Mouse (Mus musculus) hindbrain, embryonic 10.5 days (tissue): Measurements from ENCODE around the gene Smug1. TPM values are rescaled to one million over a fixed set of nuclear protein-coding genes. Genes with fewer than 3 reads are reported as not detected.

Source experiments
- DNase-seq: peaks from one replicate; pipeline ENCODE4 v3.0.0-alpha.2; 2017; ENCODE audit warnings: low spot score
- H3K27ac ChIP-seq: fragments of 300-500 bp; sonication (generic); 2 replicates; pipeline ENCODE4 v1.5.1; 2016; ENCODE audit warnings: mild to moderate bottlenecking, moderate library complexity
- H3K27me3 ChIP-seq: fragments of 300-500 bp; sonication (generic); 2 replicates; pipeline ENCODE4 v1.6.1; 2016; ENCODE audit warnings: mild to moderate bottlenecking; ENCODE audit not compliant: poor library complexity, insufficient read depth, severe bottlenecking
- H3K36me3 ChIP-seq: fragments of 300-500 bp; sonication (generic); 2 replicates; pipeline ENCODE4 v1.6.1; 2016; ENCODE audit warnings: mild to moderate bottlenecking, moderate library complexity
- H3K4me1 ChIP-seq: fragments of 300-500 bp; sonication (generic); replicated peaks from 2 replicates; pipeline ENCODE4 v1.6.1; 2016; ENCODE audit warnings: mild to moderate bottlenecking
- H3K4me3 ChIP-seq: fragments of 300-500 bp; sonication (generic); 2 replicates; pipeline ENCODE4 v1.5.1; 2016; ENCODE audit warnings: mild to moderate bottlenecking, moderate library complexity
- H3K9me3 ChIP-seq: fragments of 300-500 bp; sonication (generic); 2 replicates; pipeline ENCODE4 v1.6.1; 2016; ENCODE audit warnings: mild to moderate bottlenecking, moderate library complexity
- WGBS: fragments of 180-500 bp; shearing (Covaris S2); methylation state at CpG from one replicate; pipeline ENCODE4 v1.1.7; 2016; 5-methylcytosine and 5-hydroxymethylcytosine counted together
- polyA plus RNA-seq: library from polyadenylated mRNA; unstranded; fragments of >200 nt; fragmentation: Nextera tagmentation; extraction: Ambion mirVana; gene quantifications from 2 replicates; pipeline ENCODE4 v1.2.1, GENCODE M21; 2016

Gene Smug1
- 24.3 TPM in 2 replicates for polyA plus RNA-seq

DNA sequence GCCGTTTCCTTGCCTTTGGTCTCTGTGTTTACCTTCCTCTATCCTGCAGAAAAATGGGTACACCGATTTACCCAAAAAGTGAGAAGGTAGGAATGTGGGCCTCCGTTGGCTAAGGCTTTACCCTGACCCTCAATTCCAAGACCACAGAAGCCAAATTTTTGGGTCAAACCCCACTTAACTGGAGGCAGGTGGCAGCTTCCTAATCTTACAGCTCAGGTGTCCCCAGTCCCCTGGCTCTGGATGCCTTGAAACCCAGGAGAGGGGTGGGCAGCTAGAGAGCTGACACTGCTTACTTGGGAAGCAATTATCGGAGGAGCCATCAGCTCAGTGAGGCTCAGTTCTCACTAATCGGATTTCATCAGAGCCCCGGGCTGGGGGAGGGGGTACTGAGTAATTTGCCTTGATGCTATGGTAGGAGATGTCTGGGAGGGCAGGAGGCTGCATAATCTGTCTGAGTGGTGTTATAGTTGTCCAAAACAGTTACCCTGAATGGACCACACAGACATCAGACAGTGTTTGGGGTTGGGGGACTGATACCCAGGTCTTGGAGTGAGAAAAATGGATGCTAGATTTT, at the start of gene Smug1:
Smug1 (minus strand) TSS at position 51 of the 574 bp plus-strand sequence.
- Histone ChIP-seq H3K27me3 (peaks cover 81% of the 10 kb centered on the region), H3K4me3 (no peak within 1 kb of the TSS), H3K36me3 (no peaks in the 10 kb centered on the region), H3K4me1 (peaks cover 75% of the 10 kb centered on the region), H3K27ac (no peak within 1 kb of the TSS), H3K9me3 (no peaks in the 10 kb centered on the region)
- WGBS: 38% methylated on average over 6 of the region's 6 CpGs
- no peak for DNase-seq

DNA sequence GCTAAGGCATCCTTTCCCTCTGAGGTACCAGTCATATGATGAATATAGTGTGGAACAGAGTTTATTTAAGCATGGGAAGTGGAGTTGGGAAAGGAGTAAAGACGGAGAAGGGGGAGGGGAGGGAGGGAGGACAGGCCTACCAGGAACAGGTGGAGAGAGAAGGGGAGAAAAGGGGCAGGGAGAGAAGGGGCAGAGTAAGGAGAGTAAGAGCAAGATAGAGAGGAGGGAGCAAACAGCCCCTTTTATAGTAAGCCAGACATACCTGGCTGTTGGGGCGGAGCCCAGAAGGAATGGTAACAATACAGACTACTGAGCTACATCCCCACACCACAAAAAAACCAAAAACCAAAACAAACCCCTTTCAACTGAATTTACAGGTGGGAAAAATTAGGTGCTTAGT, 49.2 kb upstream of the Smug1 start:
- DNase-seq: peak; percentile 3
- peaks cover 40% of the 10 kb centered on the region for H3K4me1 ChIP-seq
- H3K27me3 ChIP-seq: no peaks in the 10 kb centered on the region
- no peaks in the 10 kb centered on the region for H3K9me3 ChIP-seq
- WGBS: 24% methylated on average over 2 of the region's 2 CpGs
- peak overlapping the region; percentile 50 for H3K4me3 ChIP-seq
- H3K36me3 ChIP-seq: peaks cover 38% of the 10 kb centered on the region
- peak overlapping the region; percentile 89 for H3K27ac ChIP-seq

DNA sequence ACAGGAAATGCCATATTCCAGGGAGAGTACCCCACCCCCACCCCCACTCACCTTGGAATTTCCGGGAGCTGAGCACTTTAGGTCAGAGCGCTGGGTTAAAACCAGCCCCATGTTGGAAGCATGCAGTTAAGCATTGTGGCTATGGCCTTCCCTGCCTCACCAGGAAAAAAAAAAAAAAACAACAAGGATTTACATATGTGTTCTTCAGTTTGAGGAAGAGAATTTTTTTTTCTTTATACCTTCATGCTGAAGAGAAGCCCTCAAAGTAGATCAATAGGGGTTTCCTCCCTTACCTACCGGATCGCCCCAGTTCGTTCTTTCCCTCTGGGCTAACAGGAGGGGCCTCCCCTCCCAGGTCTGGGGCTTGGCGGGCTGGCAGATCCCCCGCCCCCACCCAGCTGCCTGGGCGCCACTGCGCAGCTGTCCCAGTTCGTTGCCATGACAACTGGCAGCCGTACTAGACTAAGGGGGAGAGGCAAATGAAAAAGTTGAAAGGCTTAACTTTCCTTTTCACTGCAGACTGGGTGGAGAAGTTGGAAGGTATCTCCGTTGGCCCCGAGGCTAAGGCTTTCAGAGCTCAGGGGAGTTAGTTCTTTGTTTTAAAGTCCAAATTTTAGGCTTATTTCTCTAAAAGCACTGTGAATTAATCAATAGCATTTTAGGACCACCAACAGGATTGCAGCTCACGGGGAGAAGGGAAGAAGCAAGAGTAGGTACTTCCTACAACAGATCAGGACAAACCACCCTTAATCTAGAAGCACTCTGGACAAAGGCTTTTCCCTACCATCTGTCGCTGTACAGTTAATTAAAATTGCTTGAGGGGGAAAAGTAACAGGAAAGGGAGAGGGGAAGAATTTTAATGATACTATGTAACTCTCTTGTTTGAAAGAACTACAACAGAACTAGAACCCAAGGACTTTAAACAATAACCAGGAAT, 48.3 kb upstream of the Smug1 start:
- DNase-seq: peak; percentile 93
- Histone ChIP-seq H3K9me3 (no peaks in the 10 kb centered on the region), H3K27ac (peak overlapping the region; percentile 89), H3K36me3 (peaks cover 40% of the 10 kb centered on the region), H3K4me1 (peaks cover 40% of the 10 kb centered on the region), H3K27me3 (no peaks in the 10 kb centered on the region), H3K4me3 (peak overlapping the region; percentile 50)
- WGBS: under 1% methylated on average over 15 of the region's 15 CpGs

DNA sequence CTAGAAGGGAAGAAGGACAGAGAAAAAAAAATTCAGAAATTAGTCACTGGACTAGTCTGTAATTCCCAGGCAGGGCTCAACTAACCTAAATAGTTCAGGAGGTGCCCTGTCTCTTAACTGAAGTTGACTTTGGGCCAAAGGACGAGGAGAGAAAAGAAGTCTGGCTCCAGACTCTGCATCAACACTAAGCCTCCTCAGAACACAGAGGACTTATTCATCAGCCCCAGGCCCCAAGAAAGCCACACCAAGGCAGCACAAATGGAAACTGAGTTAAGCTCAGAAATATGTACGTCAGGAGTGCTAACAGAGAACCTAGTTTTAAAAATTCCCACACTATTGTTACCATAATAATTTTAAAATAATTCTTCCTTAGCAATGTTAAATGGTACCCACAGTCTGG, 47.3 kb upstream of the Smug1 start:
- peaks cover 44% of the 10 kb centered on the region for H3K36me3 ChIP-seq
- H3K4me3 ChIP-seq: peak overlapping the region; percentile 50
- peaks cover 40% of the 10 kb centered on the region for H3K4me1 ChIP-seq
- H3K27me3 ChIP-seq: no peaks in the 10 kb centered on the region
- H3K9me3 ChIP-seq: no peaks in the 10 kb centered on the region
- H3K27ac ChIP-seq: peak overlapping the region; percentile 89
- 37% methylated on average over 2 of the region's 2 CpGs for WGBS
- DNase-seq: peak; percentile 5

DNA sequence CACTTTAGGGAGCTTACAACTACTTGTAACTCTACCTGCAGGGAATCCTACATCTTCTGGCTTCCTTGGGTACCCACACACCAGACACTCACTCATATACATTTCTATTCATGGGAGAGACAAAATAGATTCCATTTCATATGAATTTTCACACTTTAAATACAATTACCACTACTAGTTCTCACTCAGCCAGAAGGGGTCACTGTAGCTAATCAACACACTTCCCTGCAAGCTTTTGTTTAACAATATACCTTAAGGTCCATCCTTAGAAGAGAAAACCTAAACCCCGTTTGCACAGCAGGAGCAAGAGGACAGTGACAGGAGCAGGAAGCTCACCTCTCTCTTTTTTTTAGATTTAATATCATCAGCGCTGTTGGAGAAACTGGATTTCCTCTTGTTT, 38.3 kb upstream of the Smug1 start:
- Histone ChIP-seq H3K4me1 (no peaks in the 10 kb centered on the region), H3K36me3 (peaks cover 100% of the 10 kb centered on the region), H3K4me3 (no peak overlapping the region), H3K27me3 (no peaks in the 10 kb centered on the region), H3K9me3 (no peaks in the 10 kb centered on the region), H3K27ac (no peak overlapping the region)
- DNase-seq: no peak
- WGBS: 76% methylated on average over 2 of the region's 2 CpGs

DNA sequence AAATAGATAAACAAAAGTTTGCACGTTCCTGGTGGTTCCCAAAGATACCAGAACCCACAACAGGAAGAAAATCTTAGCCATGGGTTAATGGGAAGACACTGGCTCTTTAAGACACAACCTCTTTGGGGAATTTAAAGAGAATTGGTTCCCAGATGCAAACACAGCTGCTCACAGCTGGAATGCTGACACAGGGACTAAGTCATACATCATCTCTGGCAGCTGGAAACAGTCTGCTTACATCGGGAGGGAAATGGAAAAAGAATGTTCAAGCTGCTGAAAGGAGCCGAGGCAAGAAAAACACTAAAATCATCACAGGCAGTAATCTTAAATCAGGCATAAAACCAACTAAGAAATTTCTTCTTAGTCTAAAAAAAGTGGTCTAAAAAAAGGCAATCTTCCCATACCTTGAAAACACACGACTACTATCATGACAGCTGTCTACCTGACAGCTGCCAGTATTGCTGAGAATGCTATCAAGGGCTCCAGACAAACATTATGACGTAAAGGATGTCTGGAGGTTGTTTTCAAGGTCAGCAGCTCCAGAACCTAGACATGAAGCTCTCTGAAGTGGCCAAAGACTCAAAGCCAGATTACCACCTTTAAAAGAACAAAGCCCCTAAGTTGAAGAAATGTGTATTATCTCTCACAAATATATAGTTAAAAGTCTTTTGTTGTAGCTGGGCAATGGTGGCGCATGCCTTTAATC, 35.3 kb upstream of the Smug1 start:
- peaks cover 100% of the 10 kb centered on the region for H3K36me3 ChIP-seq
- H3K27ac ChIP-seq: no peak overlapping the region
- no peaks in the 10 kb centered on the region for H3K4me1 ChIP-seq
- H3K4me3 ChIP-seq: no peak overlapping the region
- H3K9me3 ChIP-seq: no peaks in the 10 kb centered on the region
- 72% methylated on average over 6 of the region's 6 CpGs for WGBS
- DNase-seq: no peak
- no peaks in the 10 kb centered on the region for H3K27me3 ChIP-seq

DNA sequence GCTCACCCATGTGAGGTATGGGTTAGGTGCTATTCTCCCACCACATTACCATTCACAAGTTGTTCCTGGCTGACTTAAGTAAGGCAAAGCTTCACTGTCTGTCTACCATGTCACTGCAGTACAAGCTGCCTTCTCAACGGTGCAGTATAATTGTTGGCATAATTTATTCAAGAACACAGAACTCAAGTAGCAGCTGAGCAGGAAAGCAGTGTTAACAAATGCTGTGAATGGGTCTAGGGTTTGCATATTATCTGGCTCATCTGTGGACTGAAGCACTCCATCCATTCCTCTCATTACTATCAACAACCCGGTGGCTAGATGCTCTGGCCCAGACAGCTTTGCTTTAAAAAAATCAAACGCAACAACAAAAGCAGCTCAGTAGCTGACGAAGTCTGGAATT, 30.9 kb upstream of the Smug1 start:
- H3K9me3 ChIP-seq: no peaks in the 10 kb centered on the region
- H3K36me3 ChIP-seq: peaks cover 100% of the 10 kb centered on the region
- 94% methylated on average over 4 of the region's 4 CpGs for WGBS
- no peaks in the 10 kb centered on the region for H3K4me1 ChIP-seq
- no peak for DNase-seq
- H3K27me3 ChIP-seq: no peaks in the 10 kb centered on the region
- no peak overlapping the region for H3K4me3 ChIP-seq
- no peak overlapping the region for H3K27ac ChIP-seq

DNA sequence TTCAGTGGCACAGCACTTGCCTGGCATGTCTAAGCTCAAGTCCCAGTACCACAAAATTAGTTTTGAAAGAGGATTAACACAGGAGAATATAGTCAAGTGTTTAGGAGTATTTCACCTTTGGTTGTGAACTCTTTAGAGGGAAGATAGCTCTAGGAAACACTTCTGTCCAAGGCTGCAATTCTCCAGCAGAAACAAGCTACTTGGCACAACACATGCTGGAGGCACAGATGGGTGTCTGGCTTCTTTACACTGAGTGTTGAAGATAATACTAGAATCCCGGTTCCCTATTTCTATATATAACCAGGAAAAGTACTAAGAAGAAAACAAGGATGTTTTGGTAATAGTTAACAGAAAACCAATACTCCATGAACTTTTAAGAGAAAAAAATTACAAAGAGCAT, 29.9 kb upstream of the Smug1 start:
- Histone ChIP-seq H3K27me3 (no peaks in the 10 kb centered on the region), H3K9me3 (no peaks in the 10 kb centered on the region), H3K36me3 (peaks cover 100% of the 10 kb centered on the region), H3K27ac (no peak overlapping the region), H3K4me1 (no peaks in the 10 kb centered on the region), H3K4me3 (no peak overlapping the region)
- WGBS: 89% methylated on average over 1 of the region's 1 CpGs
- no peak for DNase-seq

DNA sequence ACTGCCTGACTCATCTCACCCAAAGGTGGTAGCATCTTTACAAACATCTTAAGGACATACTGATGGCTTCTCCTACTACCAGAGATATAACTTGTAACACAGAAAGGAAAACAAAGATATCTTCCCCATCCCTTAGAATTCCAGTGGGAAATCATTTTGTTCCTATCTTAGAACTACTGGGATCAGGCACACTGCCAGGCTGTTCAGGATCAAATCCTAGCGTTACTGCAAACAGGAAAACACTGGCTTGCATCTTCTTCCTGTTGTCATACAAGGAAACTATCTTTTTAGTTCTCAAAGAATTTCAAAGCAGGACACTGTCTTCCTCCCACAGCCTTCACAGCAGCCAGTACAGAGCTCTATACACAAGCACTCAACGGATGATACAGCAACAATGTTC, 26.7 kb upstream of the Smug1 start:
- Histone ChIP-seq H3K9me3 (no peaks in the 10 kb centered on the region), H3K36me3 (peaks cover 95% of the 10 kb centered on the region), H3K4me3 (no peak overlapping the region), H3K27me3 (no peaks in the 10 kb centered on the region), H3K27ac (no peak overlapping the region), H3K4me1 (no peaks in the 10 kb centered on the region)
- 86% methylated on average over 2 of the region's 2 CpGs for WGBS
- no peak for DNase-seq

DNA sequence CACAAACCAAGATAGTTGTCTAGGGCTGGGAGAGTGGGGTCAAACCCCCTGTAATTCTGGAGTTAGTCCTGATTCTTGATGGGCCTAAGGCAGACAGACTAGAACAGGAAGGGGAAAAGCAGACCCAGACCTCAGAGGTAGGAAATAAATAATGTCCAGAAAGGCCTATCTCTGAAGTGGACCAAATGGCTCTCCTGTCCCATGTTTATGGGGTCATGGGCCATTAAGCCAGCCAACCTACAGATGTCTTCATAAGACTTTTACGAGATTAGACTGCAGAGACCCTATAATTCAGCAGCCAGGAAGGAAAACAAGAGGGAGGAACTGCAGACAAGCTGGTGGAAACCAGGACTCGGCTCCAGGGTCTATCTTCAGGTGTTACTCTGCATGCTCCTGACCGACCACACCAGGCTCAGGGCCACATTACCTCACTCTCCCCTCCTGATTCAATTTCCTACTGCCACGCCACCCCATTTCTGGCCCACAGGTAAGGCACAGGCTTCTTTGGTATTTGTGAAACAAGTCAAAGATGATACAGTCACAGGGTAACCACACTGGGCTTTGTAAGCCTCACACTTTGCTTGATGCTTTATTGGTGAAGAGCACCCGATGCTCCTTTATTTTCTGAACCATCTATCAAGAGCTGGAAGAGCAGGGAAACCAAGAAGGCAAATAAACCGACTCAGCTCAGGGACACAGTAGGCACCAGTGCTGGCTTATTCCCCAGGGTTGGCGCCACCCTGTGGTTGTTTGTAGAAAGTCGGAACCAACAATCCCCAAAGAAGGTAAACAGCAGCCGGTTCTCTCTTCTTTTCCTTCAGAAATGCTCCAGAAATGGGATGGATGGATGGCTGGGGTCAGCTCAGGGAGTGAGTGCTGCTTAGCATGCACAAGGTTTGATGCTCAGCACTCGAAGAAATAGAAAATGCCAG, 23.9 kb upstream of the Smug1 start:
- peaks cover 2% of the 10 kb centered on the region; the same call in 1 of the 2 replicates for H3K27me3 ChIP-seq
- WGBS: 68% methylated on average over 10 of the region's 10 CpGs
- no peak overlapping the region for H3K4me3 ChIP-seq
- H3K4me1 ChIP-seq: no peaks in the 10 kb centered on the region
- H3K27ac ChIP-seq: no peak overlapping the region
- DNase-seq: no peak
- no peaks in the 10 kb centered on the region for H3K9me3 ChIP-seq
- H3K36me3 ChIP-seq: peaks cover 68% of the 10 kb centered on the region

DNA sequence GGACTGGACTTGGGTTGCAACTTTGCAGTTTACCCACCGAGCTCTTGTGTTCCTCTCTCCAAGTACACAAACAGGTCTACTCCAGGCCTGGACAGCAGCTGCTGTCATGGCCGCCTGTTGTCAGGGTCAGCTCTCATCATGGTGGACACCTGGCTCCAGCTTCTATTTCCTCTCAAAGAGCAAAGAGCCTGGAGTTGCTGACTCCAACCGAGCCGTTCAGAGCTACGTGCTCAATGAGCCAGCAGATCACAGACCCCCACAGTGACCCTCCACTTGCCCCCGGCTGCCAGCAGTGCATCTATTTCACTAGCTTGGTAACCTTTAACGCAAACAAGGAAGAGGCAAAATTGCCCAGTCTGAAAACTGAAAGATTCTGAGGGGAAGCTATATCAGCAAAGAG, 23.2 kb upstream of the Smug1 start:
- no peak for DNase-seq
- peaks cover 61% of the 10 kb centered on the region for H3K36me3 ChIP-seq
- H3K9me3 ChIP-seq: no peaks in the 10 kb centered on the region
- WGBS: 86% methylated on average over 7 of the region's 7 CpGs
- no peak overlapping the region for H3K27ac ChIP-seq
- H3K4me1 ChIP-seq: no peaks in the 10 kb centered on the region
- no peak overlapping the region for H3K4me3 ChIP-seq
- H3K27me3 ChIP-seq: peaks cover 4% of the 10 kb centered on the region; the same call in 1 of the 2 replicates

DNA sequence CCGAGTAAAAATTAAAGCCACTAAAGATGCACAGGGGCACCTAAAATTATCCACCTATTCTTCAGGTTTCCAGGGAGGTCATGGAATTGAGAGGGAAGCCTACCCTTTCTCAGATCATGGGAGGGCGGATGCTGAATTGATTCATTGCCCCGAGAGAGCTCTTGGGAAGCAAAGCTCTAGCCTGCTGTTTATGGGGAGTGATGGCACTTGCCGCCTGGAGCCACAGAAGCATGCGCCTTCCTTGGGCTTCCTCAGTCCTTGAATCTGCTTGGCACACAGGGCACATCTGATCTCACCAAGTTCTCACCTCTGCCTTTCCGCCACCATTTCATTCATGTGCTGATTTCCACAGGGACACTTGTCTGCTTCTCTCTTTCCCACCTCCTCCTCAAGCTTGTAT, 20.9 kb upstream of the Smug1 start:
- Histone ChIP-seq H3K27ac (no peak overlapping the region), H3K27me3 (peaks cover 27% of the 10 kb centered on the region), H3K36me3 (peaks cover 38% of the 10 kb centered on the region), H3K4me3 (no peak overlapping the region), H3K9me3 (no peaks in the 10 kb centered on the region), H3K4me1 (peaks cover 15% of the 10 kb centered on the region)
- DNase-seq: no peak
- WGBS: 81% methylated on average over 6 of the region's 6 CpGs
